Mouse (Mus musculus) hindbrain, postnatal 0 days (tissue): ENCODE measurements at regions not wholly inside any gene's neighbourhood (a gene's known extent, or its start where the extent isn't known, plus 50 kb on each side); places are given as distances from the start of the nearest gene placed in this dataset.

Experiments used
- ATAC-seq: fragments of 200-750 bp; cut with Nextera tagmentation; 2 replicates; pipeline ENCODE4 v1.8.0; 2017; ENCODE audit warnings: mild to moderate bottlenecking, moderate TSS enrichment, moderate library complexity
- DNase-seq: peaks from one replicate; pipeline ENCODE4 v3.0.0-alpha.2; 2015; ENCODE audit warnings: low spot score
- H3K27ac ChIP-seq: fragments of 300-500 bp; sonication (generic); 2 replicates; pipeline ENCODE4 v1.5.1; 2014; ENCODE audit warnings: mild to moderate bottlenecking
- H3K27me3 ChIP-seq: fragments of 300-500 bp; sonication (generic); 2 replicates; pipeline ENCODE4 v1.6.1; 2014; ENCODE audit warnings: low read length, mixed read lengths; ENCODE audit not compliant: insufficient read depth
- H3K36me3 ChIP-seq: fragments of 300-500 bp; sonication (generic); 2 replicates; pipeline ENCODE4 v1.6.1; 2014; ENCODE audit warnings: low read length, mixed read lengths; ENCODE audit not compliant: insufficient read depth
- H3K4me1 ChIP-seq: fragments of 300-500 bp; sonication (generic); 2 replicates; pipeline ENCODE4 v1.6.1; 2014; ENCODE audit warnings: antibody characterized with exemption, low read length, mixed read lengths; ENCODE audit not compliant: insufficient read depth
- H3K4me2 ChIP-seq: fragments of 300-500 bp; sonication (generic); 2 replicates; pipeline ENCODE4 v1.6.1; 2014; ENCODE audit warnings: low read depth, mild to moderate bottlenecking, low read length, moderate library complexity, mixed read lengths
- H3K4me3 ChIP-seq: fragments of 300-500 bp; sonication (generic); 2 replicates; pipeline ENCODE4 v1.5.1; 2014; ENCODE audit warnings: low read length
- H3K9ac ChIP-seq: fragments of 300-500 bp; sonication (generic); replicated peaks from 2 replicates; pipeline ENCODE4 v1.6.1; 2014; ENCODE audit warnings: mild to moderate bottlenecking, low read length, moderate library complexity, mixed read lengths
- H3K9me3 ChIP-seq: fragments of 300-500 bp; sonication (generic); 2 replicates; pipeline ENCODE4 v1.6.1; 2016; ENCODE audit warnings: low read length, mixed read lengths
- CTCF ChIP-seq: IDR thresholded peaks from 2 replicates; pipeline ENCODE4 v1.5.1; 2016; ENCODE audit warnings: antibody characterized with exemption, control low read depth, low read depth
- WGBS: fragments of 180-500 bp; shearing (Covaris S2); extraction: QIAGEN DNeasy Blood & Tissue Kit; methylation state at CpG from one replicate; pipeline ENCODE4 v1.1.7; 2014; 5-methylcytosine and 5-hydroxymethylcytosine counted together

DNA sequence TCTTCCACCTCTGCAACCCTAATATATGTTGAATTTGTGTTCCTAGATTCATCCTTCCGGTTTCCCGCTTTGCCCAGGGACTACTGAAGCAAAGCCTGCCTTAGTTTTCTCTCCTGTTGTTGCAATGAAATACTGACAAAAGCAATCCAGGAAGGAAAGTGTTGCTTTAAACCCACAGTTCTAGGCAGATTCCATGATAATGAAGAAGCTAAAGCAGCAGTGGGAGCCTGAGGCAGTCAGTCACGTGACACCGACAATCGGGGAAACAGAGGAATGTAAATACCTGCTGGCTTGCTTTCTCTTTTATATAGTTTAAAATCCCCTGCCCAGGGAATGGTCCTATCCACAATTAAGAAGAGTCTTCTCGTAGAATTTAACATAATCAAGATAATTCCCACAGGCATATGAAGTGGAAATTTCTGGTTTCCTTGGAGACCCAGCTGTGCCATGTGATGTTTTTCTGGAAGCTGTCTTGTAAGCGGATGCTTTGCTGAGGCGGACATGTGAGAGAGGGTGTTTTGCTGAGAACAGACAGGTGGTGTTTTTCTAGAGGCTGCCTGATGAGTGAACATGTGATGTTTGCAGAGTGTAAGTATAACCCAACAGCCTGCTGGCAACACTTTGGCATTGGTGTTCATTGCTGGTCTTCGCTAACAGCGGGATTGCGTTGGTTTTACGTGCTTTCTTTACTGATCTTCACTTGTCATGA lies 398.0 kb downstream of the Prim2 start:
- no peak overlapping the region for H3K27ac ChIP-seq
- H3K9ac ChIP-seq: no peak overlapping the region
- peak; percentile 61; the same call in 1 of the 2 replicates for ATAC-seq

DNA sequence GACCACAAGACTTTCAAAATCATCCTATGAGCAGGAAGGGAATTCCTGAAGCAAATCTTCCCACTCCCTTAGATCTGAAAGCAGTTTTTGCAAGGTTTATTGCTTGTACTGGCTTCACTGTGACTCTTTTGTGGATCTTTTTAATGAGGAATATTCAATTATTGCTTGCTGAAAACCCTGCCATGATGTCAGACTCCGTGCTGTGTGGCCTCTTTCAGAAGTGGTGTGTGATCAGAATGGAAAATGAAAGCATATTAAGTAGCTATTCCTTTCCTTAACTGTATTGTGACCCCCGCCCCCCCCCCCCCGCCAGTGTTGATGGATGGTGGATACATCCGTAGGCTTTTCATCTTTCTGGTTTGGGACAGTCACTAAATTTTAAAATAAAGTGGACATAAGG lies 400.4 kb downstream of the Prim2 start:
- peak; percentile 38 for DNase-seq
- Histone ChIP-seq H3K27me3 (no peaks in the 10 kb centered on the region), H3K27ac (no peak overlapping the region)

More for the DNA sequence above, 398.0 kb downstream of the Prim2 start:
- Histone ChIP-seq H3K36me3 (no peaks in the 10 kb centered on the region), H3K27me3 (no peaks in the 10 kb centered on the region), H3K4me3 (0 out of 2 replicates have a peak overlapping the region, but pooled peaks have one; percentile 12), H3K4me1 (no peaks in the 10 kb centered on the region), H3K9me3 (no peaks in the 10 kb centered on the region), H3K4me2 (peak overlapping the region; percentile 21; the same call in 1 of the 2 replicates)
- peak; percentile 32 for DNase-seq
- 58% methylated on average over 12 of the region's 12 CpGs for WGBS
- no peak for TF ChIP-seq CTCF

DNA sequence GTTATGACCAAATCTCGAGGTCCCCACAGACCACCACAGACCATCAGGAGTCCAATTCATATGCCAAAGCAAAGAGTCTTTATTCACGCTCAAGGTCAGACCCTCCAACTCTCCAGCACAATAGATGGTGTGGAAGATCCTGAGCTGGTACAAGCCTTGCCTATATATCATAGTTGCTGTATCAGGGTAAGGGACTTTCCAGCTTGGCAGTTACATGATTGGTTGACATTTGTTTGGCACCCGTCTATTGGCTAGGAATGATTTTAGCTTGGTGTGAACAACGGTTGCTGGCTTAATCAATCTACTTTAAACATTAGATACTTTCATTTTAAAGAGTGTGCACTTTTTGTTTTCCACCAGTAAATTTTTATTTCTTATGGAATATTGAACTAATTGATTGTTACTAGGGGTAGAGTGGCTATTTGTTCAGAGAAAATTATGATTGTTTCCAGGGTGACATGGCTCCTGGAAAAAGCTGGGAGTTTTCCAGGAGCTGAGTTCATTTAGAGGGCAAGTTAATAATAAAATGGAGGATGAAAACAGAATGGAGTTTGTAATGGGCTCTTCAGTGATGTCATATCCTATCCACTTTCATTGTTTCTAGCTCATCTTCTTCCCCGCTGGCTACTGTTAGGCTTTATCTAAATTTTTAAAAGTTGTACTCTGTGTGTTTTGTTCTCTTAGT lies 403.7 kb downstream of the Prim2 start:
- H3K4me1 ChIP-seq: no peaks in the 10 kb centered on the region
- no peak overlapping the region for H3K4me3 ChIP-seq
- H3K27me3 ChIP-seq: no peaks in the 10 kb centered on the region
- no peak overlapping the region for H3K27ac ChIP-seq
- DNase-seq: no peak
- H3K9me3 ChIP-seq: no peaks in the 10 kb centered on the region
- TF ChIP-seq CTCF: no peak
- no peaks in the 10 kb centered on the region for H3K36me3 ChIP-seq
- WGBS: 63% methylated on average over 5 of the region's 5 CpGs
- no peak overlapping the region for H3K9ac ChIP-seq
- ATAC-seq: no peak
- no peak overlapping the region for H3K4me2 ChIP-seq

More for the DNA sequence above, 400.4 kb downstream of the Prim2 start:
- ATAC-seq: no peak; the same call in 1 of the 2 replicates
- no peak for TF ChIP-seq CTCF
- Histone ChIP-seq H3K9ac (no peak overlapping the region), H3K4me3 (no peak overlapping the region), H3K4me2 (no peak overlapping the region), H3K9me3 (no peaks in the 10 kb centered on the region), H3K4me1 (no peaks in the 10 kb centered on the region), H3K36me3 (no peaks in the 10 kb centered on the region)
- 47% methylated on average over 4 of the region's 4 CpGs for WGBS

DNA sequence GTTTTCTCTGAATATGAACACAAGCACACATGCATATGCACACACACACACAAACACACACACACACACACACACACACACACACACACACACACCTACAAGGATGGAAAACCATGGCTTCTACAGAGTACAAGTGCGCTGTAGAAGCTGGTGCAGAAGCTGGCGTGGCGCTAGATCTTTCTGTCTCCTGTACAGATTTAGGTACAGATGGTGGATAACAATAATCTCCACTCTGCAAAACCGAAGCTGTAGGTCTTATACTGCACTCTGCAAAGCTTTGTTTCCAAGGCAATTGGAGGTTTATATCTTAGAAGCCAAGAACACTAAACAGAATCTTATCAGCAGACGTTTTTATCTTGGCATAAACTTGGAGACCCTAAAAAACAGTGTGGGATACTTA lies 420.1 kb downstream of the Prim2 start:
- no peak overlapping the region for H3K27ac ChIP-seq
- no peak overlapping the region for H3K4me3 ChIP-seq
- H3K4me2 ChIP-seq: no peak overlapping the region
- no peaks in the 10 kb centered on the region for H3K9me3 ChIP-seq
- ATAC-seq (no peak), DNase-seq (no peak)
- no peaks in the 10 kb centered on the region for H3K36me3 ChIP-seq
- H3K4me1 ChIP-seq: no peaks in the 10 kb centered on the region
- WGBS: 87% methylated on average over 5 of the region's 5 CpGs
- no peak for TF ChIP-seq CTCF
- H3K27me3 ChIP-seq: no peaks in the 10 kb centered on the region
- H3K9ac ChIP-seq: no peak overlapping the region

DNA sequence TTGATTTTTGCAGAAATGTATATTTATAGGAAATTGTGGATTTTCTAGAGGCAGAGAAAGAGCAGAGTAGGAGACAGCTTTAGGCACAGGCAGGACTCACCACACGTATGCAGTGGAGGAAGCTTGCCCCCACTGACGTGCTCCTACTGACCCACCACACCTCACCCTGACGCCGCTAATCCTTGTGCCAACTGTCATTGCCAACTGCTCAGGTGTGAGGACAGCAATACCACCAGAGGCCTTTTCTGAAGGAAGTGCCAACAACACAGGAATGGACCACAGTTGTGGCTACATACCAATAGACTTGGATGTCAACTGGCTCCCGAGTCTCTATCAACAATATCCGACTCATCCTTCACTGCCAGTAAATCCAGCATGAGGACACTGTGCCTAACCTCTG lies 422.5 kb downstream of the Prim2 start:
- Histone ChIP-seq H3K27ac (no peak overlapping the region), H3K36me3 (no peaks in the 10 kb centered on the region), H3K9ac (no peak overlapping the region), H3K4me3 (no peak overlapping the region), H3K9me3 (no peaks in the 10 kb centered on the region), H3K4me2 (no peak overlapping the region), H3K27me3 (no peaks in the 10 kb centered on the region), H3K4me1 (no peaks in the 10 kb centered on the region)
- WGBS: 79% methylated on average over 6 of the region's 6 CpGs
- ATAC-seq (no peak), DNase-seq (no peak)
- no peak for TF ChIP-seq CTCF

DNA sequence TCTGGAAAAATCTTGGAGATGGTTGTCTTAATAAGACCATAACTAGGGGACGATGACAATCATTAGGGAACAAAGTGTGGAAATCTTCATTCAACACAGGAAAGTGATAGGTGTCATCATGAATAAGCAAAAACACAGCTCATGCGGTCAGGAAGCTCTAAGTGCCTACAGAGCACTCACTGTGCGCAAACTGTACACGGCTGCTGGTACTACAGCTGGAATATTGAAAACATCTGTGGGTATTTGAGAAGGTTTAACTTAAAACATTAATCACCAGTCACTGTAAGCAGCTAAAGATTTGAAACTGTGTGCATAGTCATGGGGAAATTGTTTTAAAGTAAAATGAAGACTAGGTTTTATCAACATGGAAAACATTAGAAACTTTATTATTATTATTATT lies 424.4 kb downstream of the Prim2 start:
- Histone ChIP-seq H3K27me3 (no peaks in the 10 kb centered on the region), H3K4me1 (no peaks in the 10 kb centered on the region), H3K4me2 (no peak overlapping the region), H3K4me3 (no peak overlapping the region), H3K9me3 (no peaks in the 10 kb centered on the region), H3K27ac (no peak overlapping the region), H3K36me3 (no peaks in the 10 kb centered on the region), H3K9ac (no peak overlapping the region)
- WGBS: 89% methylated on average over 4 of the region's 4 CpGs
- ATAC-seq: no peak
- no peak for TF ChIP-seq CTCF
- DNase-seq: no peak

DNA sequence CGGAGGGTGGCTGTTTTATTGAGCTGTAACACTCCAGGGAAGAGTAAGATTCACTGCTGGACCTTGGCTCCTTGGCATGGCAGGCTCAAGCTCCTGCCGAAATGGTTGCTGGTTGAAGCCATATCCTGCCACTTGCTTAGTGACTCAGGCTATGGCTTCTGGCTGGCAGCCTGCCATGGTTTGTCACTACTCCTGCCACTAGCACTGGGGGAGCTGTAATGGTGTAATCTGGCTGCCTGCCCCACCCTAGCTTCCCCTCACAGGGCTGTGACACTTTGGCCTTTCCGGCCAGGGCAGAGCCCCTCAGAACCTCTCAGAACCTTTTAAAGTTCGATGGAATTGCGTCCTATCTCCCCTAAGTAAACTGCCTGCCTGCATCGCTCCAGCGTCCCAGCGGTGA lies 424.9 kb downstream of the Prim2 start:
- 78% methylated on average over 8 of the region's 8 CpGs for WGBS
- Histone ChIP-seq H3K27ac (no peak overlapping the region), H3K27me3 (no peaks in the 10 kb centered on the region), H3K4me2 (no peak overlapping the region), H3K36me3 (no peaks in the 10 kb centered on the region), H3K4me1 (no peaks in the 10 kb centered on the region), H3K9ac (no peak overlapping the region), H3K4me3 (no peak overlapping the region), H3K9me3 (no peaks in the 10 kb centered on the region)
- DNase-seq (peak; percentile 24), ATAC-seq (no peak)
- no peak for TF ChIP-seq CTCF
